Mouse (Mus musculus) lung, postnatal 10 days (tissue): ENCODE results near the gene Mgat4b.
A peak's percentile ranks its signal among the peaks of the same experiment; 100 is the strongest.

ENCODE experiments used
- DNase-seq: peaks from one replicate; pipeline ENCODE4 v3.0.0; 2021

The Mgat4b gene

DNA sequence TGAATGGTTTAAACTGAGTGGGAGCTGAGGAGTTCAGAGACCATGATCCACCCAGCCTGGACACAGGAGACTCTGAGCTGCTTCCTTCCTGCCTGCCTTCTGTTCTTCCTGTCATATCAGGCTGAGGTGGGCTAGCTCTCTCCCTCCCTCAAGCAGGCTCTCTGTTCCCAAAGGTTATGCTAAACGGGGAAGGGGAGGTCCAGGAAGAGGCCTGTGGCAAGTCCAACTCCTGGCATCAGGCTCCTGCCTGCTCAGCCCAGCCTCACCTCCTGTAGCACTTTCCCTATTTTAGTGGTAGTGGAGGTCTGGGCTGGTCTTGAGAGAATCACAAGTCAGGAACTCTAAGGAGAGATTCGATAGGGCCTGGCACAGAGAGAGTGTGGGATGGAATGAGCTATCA is 15.7 kb downstream of the Mgat4b start:
- DNase-seq, result no peak

- DNase-seq, result peak; percentile 56
Measured at GRCm38 (mm10) chr11:50227226-50227625, 16.5 kb downstream of the Mgat4b start.

DNA sequence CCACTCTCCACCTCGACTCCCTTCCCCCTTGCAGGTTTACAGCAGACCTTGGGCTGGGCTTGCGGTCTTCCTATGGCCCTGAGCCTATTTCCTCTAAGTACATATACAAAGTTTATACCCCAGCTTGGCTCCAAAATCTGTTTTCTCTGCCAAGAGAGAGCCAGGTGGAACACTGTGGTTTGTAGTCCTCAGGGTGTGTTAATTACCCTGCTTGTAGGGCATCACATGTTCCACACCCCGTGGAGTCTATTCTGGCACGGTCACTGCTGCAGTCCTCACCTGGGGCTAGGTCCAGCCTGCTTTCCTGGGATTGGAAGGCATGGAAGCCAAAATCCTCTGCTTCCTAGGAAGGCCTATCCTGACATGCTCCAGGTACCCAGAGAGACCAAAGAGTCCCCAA is 17.0 kb downstream of the Mgat4b start:
- no peak for DNase-seq

GRCm38 (mm10) chr11:50228772-50229171 is 18.1 kb downstream of the Mgat4b start:
- no peak for DNase-seq

- no peak for DNase-seq
Measured at GRCm38 (mm10) chr11:50229252-50229910, 18.7 kb downstream of the Mgat4b start.

- no peak for DNase-seq
Measured at GRCm38 (mm10) chr11:50230481-50231304, 20.0 kb downstream of the Mgat4b start.

GRCm38 (mm10) chr11:50231411-50231810 is 20.7 kb downstream of the Mgat4b start:
- peak; percentile 81 for DNase-seq

DNA sequence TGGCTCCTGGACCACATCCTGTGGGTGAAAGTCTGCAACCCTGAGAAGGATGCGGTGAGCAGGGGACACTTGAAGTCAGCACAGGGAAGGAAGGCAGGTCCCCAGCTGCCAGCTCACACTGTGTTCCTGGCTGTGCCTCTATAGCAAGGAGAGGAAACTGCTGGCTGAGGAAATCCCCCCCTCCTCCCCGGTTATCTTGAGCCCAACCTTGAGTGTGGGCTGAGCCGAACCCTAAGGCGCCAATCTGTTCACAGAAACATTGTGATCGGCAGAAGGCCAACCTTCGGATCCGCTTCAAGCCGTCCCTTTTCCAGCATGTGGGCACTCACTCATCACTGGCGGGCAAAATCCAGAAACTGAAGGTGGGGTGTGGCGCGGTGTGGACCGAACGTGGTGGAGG is 22.3 kb downstream of the Mgat4b start:
- DNase-seq, result no peak

- no peak for DNase-seq
Measured at GRCm38 (mm10) chr11:50233993-50234392, 23.3 kb downstream of the Mgat4b start.

DNA sequence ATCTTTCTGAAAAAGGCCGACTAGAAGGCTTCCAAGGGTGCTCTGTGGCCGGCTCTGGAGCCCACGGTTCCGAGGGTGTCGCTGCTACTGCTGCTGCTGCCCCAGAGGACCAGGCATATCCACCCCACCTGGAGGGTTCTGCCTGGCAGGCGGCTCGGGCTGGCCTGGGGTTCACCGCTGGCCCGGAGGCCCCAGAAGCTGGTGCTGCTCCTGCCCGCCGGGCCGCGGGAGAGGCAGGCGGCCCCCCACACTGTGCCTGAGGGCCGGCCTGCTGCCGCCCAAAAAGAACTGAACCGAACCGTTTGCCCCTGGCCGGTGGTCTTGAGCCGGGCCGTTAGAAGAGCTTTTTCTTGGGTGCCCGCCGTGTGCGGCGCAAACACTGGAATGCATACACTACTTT is 23.9 kb downstream of the Mgat4b start:
- DNase-seq, result no peak

DNA sequence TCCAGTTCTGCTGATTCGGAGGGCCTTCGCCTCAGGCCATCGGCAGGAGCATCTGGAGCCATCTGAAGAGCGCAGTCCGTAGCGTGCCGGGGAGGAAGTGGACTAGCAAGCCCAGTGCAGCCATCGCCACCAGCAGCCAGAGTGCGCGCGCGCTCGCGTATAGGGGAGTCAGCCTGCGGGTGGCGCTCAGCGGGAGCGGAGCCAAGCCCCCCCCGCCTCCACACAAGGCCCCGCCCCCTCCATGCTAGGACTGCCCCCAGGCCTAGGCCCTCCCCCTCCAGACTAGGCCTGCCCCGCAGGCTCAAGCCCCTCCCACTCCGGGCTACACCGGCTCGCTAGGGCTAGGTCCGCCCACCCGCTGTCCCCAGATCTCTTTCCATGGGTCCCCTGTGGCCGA is 25.8 kb downstream of the Mgat4b start:
- DNase-seq, result peak; percentile 92

DNA sequence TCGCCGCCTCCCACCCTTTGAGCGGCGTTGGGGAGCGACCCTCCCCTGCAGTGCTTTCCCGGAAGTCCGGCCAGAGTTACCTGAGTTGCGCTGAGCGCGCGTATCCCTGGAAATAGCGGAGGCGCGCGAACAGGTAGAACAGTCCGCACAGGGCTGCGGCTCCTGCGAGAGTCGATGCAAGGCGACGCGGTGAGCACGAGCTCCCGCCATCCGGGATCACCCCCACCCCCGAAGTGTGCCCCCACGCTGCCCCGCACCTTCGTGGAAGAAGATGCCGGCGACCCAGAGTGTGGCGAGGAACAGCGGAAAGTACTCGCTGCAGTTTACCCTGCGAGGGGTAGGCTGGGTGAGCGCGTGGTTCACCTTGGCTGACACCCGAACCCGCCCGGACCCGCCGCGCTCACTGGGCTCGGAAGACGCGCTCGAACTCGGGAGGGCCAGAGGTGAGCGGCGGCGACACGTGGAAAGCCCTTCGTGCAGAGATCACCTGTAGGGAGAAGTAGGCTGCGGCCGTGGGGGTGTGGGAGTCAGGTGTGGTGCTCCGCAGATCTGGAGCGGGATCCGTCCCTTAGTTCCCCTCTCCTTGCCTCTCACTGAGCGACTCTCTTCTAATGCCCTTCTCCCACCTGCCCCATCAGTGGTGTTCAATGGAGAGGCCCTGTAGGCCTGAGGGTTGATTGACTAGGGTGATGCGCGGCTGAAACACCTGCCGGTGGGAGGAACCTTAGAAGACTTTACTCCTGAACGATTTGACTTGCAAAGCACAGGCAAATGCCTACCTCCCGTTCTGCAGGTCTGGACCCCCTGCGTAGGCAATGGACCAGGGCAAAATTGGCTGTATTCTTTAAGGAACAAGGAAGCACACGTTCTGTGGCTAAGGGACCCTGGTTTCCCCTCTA is 26.5 kb downstream of the Mgat4b start:
- DNase-seq, result no peak

DNA sequence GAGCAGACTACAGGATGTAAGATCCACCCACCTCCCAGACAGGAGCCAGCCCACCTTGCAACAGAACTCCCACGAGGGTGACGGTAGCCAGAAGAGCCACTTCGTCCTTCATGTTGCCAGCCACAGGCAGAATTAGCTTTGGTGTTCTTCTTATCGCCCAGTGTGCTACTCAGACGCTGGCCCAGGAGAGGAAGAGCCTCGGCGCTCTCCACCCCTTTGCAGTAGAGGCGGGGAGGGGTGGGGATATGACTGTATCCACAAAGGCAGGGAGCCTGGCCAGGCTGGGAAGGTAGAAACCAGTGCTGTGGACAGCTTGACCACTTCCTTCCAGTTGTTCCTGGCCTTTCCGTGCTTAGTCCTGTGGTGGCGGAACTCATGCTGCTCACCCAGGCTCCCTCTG is 27.6 kb downstream of the Mgat4b start, which contains the start of gene Ltc4s:
TSS of gene Ltc4s (minus strand) at position 293 of the 400 bp plus-strand sequence.
- DNase-seq, result no peak

GRCm38 (mm10) chr11:50238821-50239791 is 28.4 kb downstream of the Mgat4b start:
- DNase-seq, result no peak

DNA sequence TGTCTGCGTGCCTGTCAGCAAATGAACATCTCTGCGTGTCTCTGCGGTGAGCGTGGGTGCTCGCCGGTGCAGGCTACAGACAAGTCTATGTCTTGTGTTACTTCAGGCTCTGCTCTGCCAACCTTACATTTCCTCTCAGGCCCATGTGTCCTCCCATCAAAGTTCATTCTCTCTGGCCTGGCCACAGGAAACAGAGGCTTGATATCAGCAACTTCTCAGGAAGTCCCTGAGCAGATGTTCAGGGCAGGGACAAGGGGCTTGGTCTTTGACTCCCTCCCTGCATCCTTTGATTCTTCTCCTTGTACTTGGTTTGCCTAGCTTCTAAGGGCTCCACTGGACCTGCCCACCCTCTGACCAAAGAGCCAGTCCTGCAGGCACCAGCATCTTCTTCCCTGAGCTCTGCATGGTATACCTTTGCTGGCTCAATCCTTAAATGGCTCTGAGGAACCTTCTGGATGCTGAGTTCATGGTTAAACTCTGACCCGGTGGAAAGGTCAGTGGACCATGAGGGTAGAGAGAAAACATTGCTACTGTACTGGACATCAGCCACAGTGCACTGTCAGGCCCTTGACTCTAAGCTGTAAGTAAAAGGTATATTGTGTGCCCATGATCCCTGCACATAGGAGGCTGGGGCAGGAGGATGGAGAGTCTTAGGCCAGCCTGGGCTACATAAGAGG is 29.7 kb downstream of the Mgat4b start:
- no peak for DNase-seq

DNA sequence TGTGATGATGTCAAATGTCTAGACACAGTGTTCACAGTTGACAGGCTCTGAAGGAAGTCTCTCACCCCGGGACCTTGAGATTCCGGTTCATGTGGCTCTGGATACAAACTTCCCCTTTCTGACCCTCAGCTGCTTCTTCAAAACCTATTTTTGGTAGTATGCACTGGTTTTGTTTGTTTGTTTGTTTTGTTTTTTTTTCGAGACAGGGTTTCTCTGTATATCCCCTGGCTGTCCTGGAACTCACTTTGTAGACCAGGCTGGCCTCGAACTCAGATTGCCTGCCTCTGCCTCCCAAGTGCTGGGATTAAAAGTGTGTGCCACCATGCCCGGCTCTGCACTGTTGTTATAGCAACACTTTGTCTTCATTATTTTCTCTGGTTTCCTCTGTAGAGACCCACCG is 33.2 kb downstream of the Mgat4b start:
- no peak for DNase-seq

DNA sequence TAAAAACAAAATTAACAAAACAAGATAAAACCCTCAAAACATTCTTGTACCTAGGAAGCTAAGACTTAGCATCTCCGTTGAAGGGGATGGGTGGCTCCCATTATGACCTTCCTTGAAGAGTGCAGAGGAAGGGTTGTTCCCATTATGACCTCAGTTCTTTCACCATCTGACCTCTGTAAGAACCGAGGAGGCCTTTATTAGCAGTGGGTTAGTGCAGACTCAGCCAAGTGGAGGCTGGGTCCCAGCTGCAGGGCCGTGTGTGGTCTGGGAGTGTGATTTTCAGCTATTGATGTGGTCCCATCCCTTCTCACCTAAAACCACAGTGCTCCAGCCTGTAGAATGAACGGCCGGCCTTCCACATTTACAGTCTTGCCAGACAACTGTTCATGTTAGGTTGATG is 34.6 kb downstream of the Mgat4b start:
- no peak for DNase-seq

- DNase-seq, result no peak
Measured at GRCm38 (mm10) chr11:50248473-50249171, 37.9 kb downstream of the Mgat4b start.

GRCm38 (mm10) chr11:50252166-50252565 is 41.5 kb downstream of the Mgat4b start:
- DNase-seq, result peak; percentile 47

GRCm38 (mm10) chr11:50252684-50253265 is 42.1 kb downstream of the Mgat4b start:
- DNase-seq, result no peak
